Mouse (Mus musculus) embryonic facial prominence, embryonic 15.5 days (tissue): Measurements from ENCODE around the gene Lrrc4c. TPM values are rescaled to one million over a fixed set of nuclear protein-coding genes. Genes with fewer than 3 reads are reported as not detected.

Experiments used
- ATAC-seq: fragments of 200-750 bp; cut with Nextera tagmentation; 2 replicates; pipeline ENCODE4 v1.8.0; 2017; ENCODE audit warnings: low read depth, moderate TSS enrichment; ENCODE audit not compliant: insufficient number of reproducible peaks, low FRiP score, low TSS enrichment
- H3K27ac ChIP-seq: fragments of 300-500 bp; sonication (generic); replicated peaks from 2 replicates; pipeline ENCODE4 v1.5.1; 2015; ENCODE audit warnings: mild to moderate bottlenecking, inconsistent platforms
- H3K27me3 ChIP-seq: fragments of 300-500 bp; sonication (generic); 2 replicates; pipeline ENCODE4 v1.6.1; 2015; ENCODE audit warnings: inconsistent platforms
- H3K36me3 ChIP-seq: fragments of 300-500 bp; sonication (generic); 2 replicates; pipeline ENCODE4 v1.6.1; 2015; ENCODE audit warnings: mild to moderate bottlenecking, inconsistent platforms
- H3K4me1 ChIP-seq: fragments of 300-500 bp; sonication (generic); 2 replicates; pipeline ENCODE4 v1.6.1; 2015; ENCODE audit warnings: inconsistent platforms
- H3K4me2 ChIP-seq: fragments of 300-500 bp; sonication (generic); replicated peaks from 2 replicates; pipeline ENCODE4 v1.6.1; 2015; ENCODE audit warnings: mild to moderate bottlenecking, inconsistent platforms
- H3K4me3 ChIP-seq: fragments of 300-500 bp; sonication (generic); replicated peaks from 2 replicates; pipeline ENCODE4 v1.5.1; 2015; ENCODE audit warnings: mild to moderate bottlenecking, inconsistent platforms
- H3K9ac ChIP-seq: fragments of 300-500 bp; sonication (generic); 2 replicates; pipeline ENCODE4 v1.6.1; 2015; ENCODE audit warnings: inconsistent platforms
- H3K9me3 ChIP-seq: fragments of 300-500 bp; sonication (generic); replicated peaks from 2 replicates; pipeline ENCODE4 v1.6.1; 2016; ENCODE audit warnings: inconsistent platforms
- WGBS: fragments of 180-500 bp; shearing (Covaris S2); methylation state at CpG from one replicate; pipeline ENCODE4 v1.1.7; 2015; 5-methylcytosine and 5-hydroxymethylcytosine counted together
- polyA plus RNA-seq: library from polyadenylated mRNA; unstranded; fragments of >200 nt; fragmentation: Nextera tagmentation; extraction: Ambion mirVana; gene quantifications from 2 replicates; pipeline ENCODE4 v1.2.1, GENCODE M21; 2015

The Lrrc4c gene
- polyA plus RNA-seq, 1 experiment from 2014 or later: 2.1 TPM

DNA sequence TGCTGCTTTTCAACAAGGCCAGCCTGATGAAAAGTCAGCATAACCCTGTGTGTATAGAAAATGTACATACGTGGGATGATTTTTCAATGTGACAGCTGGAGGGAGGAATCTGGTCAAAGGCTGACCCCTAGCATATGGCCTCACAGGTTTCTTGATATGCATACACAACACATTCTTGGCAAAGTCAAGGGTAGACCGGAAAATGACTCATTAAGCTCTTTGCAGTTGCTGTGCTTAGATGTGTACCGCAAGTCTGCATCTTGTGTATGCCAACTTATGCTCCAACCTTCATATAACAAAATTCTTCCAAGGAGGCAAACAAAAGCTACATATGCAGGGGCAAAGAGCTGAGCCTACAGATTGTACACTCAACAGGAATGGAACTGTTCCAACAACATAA, 631.6 kb downstream of the Lrrc4c start:
- 84% methylated on average over 3 of the region's 3 CpGs for WGBS
- Histone ChIP-seq H3K36me3 (no peaks in the 10 kb centered on the region), H3K27me3 (no peaks in the 10 kb centered on the region), H3K4me2 (no peak overlapping the region), H3K4me3 (no peak overlapping the region), H3K9ac (no peak overlapping the region), H3K4me1 (no peaks in the 10 kb centered on the region), H3K27ac (no peak overlapping the region), H3K9me3 (no peaks in the 10 kb centered on the region)
- no peak for ATAC-seq

DNA sequence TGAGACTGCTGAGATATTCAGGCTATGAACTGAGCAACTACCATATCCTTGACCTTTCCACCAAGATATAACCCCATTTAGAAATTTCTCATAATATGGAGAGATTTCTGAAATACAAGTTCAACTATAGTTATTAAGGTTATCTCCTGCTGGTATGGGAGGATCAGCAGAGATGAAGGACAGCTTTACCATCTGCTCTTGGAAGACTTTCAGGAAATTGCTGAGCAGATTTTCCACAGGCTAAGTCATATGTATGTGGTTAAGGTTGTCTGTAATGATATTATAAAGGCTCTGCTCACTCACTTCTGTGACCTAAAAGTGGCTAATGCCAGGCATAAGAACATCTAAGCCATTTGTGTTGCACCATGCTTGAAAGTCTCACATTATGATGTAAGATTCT, 681.6 kb downstream of the Lrrc4c start:
- no peak overlapping the region for H3K9ac ChIP-seq
- ATAC-seq: no peak
- no peaks in the 10 kb centered on the region for H3K9me3 ChIP-seq
- H3K27me3 ChIP-seq: no peaks in the 10 kb centered on the region
- H3K36me3 ChIP-seq: no peaks in the 10 kb centered on the region
- H3K4me2 ChIP-seq: no peak overlapping the region
- H3K27ac ChIP-seq: no peak overlapping the region
- no peak overlapping the region for H3K4me3 ChIP-seq
- no peaks in the 10 kb centered on the region for H3K4me1 ChIP-seq

DNA sequence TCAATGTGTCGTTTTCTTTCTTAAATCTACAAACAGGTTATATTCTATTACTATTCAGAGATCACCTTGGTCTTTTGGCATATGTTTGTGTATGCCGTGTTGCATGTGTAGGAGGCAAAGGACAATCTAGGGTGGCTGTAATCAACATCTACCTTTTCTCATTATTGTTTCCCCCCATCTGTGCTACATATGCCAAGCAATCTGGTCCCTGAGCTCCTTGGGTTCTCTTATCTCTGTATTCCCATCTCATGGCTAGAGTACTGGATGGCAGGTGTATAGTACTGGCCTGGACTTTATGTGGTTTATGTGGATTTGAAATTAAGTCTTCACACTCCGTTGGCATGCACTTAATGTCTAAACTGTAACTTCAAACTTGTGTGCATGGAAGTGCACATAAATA, 700.4 kb downstream of the Lrrc4c start:
- no peaks in the 10 kb centered on the region for H3K36me3 ChIP-seq
- WGBS: 79% methylated on average over 3 of the region's 3 CpGs
- no peak overlapping the region for H3K9ac ChIP-seq
- no peaks in the 10 kb centered on the region for H3K27me3 ChIP-seq
- H3K4me2 ChIP-seq: no peak overlapping the region
- H3K4me1 ChIP-seq: no peaks in the 10 kb centered on the region
- no peak overlapping the region for H3K4me3 ChIP-seq
- H3K9me3 ChIP-seq: no peaks in the 10 kb centered on the region
- no peak for ATAC-seq
- H3K27ac ChIP-seq: no peak overlapping the region

DNA sequence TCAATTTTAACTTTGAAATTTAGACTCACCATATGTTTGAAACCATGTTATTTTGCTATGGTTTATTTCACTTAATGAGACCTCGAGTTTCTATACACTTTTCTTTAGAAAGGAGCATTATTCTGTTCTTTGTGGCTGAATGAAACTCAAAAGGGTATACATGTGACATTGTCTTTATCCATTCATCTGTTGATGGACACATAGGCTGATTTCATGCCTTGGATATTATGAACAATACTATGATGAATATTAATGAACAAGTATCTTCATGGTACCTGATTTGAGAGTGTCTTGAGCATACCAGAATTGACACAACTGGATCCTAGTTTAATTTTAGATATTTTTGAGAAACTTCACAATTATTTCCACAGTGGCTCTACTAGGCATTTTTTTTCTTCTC, 709.0 kb downstream of the Lrrc4c start:
- Histone ChIP-seq H3K4me1 (no peaks in the 10 kb centered on the region), H3K4me2 (no peak overlapping the region), H3K27ac (no peak overlapping the region), H3K9me3 (no peaks in the 10 kb centered on the region), H3K4me3 (no peak overlapping the region), H3K27me3 (no peaks in the 10 kb centered on the region), H3K36me3 (no peaks in the 10 kb centered on the region), H3K9ac (no peak overlapping the region)
- 53% methylated on average over 1 of the region's 1 CpGs for WGBS
- ATAC-seq: no peak

DNA sequence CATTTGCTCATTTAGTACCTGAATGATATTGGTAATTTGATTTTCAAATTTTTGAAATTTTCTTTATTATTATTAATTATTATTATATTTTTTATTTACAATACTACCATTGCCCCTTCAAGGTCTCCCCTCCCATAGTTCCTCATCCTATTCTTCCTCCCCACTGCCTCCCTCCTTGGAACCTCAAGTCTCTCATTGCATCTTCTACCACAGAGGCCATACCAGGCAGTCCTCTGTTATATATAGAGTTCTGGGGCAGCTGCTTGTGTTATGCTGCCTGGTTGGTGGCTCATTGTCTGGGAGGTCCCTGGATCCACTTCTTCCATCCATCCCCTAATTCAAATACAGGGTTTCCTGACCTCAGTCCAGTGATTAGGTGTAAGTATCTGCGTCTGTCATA, 709.6 kb downstream of the Lrrc4c start:
- no peak for ATAC-seq
- Histone ChIP-seq H3K27ac (no peak overlapping the region), H3K27me3 (no peaks in the 10 kb centered on the region), H3K36me3 (no peaks in the 10 kb centered on the region), H3K9me3 (no peaks in the 10 kb centered on the region), H3K9ac (no peak overlapping the region), H3K4me1 (no peaks in the 10 kb centered on the region), H3K4me3 (no peak overlapping the region), H3K4me2 (no peak overlapping the region)
- 86% methylated on average over 1 of the region's 1 CpGs for WGBS

DNA sequence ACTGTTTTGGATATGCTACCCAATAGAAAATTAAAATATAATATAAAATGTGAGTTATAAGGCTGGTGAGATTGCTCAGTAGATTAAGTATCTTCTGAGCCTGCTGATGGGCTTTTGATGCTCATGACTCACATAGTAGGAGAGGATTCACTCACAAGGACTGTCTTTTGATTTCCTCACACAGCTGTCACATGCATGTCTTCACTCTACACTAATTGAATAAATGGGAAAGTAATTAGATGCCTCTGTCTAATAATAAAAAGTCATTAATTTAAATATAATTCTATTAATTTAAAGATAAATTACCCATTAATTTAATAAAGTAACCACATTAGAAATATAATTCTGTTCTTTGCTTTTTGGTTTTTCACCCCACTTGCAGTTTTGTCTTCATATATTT, 718.4 kb downstream of the Lrrc4c start:
- Histone ChIP-seq H3K36me3 (no peaks in the 10 kb centered on the region), H3K4me1 (no peaks in the 10 kb centered on the region), H3K4me3 (no peak overlapping the region), H3K9ac (no peak overlapping the region), H3K27me3 (no peaks in the 10 kb centered on the region), H3K9me3 (no peaks in the 10 kb centered on the region), H3K27ac (no peak overlapping the region), H3K4me2 (no peak overlapping the region)
- no peak for ATAC-seq

DNA sequence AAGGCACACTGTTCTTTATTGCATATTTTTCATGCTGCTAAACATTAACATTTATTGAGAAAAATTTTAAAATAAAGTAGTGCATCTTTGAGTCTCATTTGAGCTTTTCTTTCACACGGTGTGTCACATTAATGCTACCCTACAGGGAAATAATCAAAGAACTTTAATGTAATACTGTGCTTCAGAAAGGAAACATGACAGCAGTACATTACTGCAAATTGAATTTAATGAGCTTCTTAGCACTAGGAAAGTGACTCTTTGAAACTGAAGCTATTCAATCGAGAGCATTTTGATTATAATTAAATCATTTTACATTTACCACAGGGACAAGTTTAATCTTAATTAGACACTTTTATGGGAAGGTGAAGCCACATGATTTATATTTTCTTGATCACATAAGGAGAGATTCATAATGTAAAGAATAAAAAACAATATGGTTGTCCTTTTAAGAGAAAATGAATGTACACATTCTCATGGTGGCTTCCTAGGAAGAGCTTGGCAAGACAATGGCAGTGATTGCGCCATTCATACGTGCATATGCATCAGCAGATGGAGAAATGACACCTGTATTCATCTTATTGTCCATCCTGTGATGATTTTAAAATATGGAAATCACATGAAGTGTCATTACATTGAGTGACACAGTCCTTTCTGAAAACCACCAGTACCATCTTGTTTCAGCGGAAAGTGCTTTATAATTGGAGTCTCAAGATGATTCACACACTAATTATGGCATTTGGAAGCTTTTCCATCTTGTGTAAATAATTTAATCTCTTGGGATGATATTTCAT, 719.2 kb downstream of the Lrrc4c start:
- no peak for ATAC-seq
- Histone ChIP-seq H3K4me2 (no peak overlapping the region), H3K4me1 (no peaks in the 10 kb centered on the region), H3K36me3 (no peaks in the 10 kb centered on the region), H3K27me3 (no peaks in the 10 kb centered on the region), H3K9ac (no peak overlapping the region), H3K27ac (no peak overlapping the region), H3K4me3 (no peak overlapping the region), H3K9me3 (no peaks in the 10 kb centered on the region)
- WGBS: 78% methylated on average over 5 of the region's 5 CpGs

DNA sequence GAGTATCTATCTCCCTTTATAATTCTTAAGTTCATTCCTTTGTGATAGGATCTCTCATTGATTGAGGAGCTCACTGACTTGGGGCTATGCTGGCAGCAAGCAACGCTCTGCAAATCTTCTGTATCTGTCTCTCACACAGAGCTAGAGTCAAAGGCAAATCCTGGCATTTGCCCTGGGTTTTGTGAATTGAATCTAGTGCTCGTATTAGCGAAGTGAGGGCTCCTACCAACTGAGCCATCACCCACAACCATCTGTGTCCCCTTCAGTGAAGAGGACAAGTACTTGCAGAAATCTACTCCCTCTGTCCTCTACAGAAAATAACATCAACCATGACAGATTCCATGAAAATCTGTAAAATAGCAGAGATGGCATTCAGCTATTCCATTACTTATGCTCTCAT, 726.0 kb downstream of the Lrrc4c start:
- Histone ChIP-seq H3K36me3 (no peaks in the 10 kb centered on the region), H3K9ac (no peak overlapping the region), H3K4me1 (no peaks in the 10 kb centered on the region), H3K4me3 (no peak overlapping the region), H3K27me3 (no peaks in the 10 kb centered on the region), H3K9me3 (no peaks in the 10 kb centered on the region), H3K27ac (no peak overlapping the region), H3K4me2 (no peak overlapping the region)
- no peak for ATAC-seq
- 75% methylated on average over 3 of the region's 3 CpGs for whole genome bisulfite sequencing

DNA sequence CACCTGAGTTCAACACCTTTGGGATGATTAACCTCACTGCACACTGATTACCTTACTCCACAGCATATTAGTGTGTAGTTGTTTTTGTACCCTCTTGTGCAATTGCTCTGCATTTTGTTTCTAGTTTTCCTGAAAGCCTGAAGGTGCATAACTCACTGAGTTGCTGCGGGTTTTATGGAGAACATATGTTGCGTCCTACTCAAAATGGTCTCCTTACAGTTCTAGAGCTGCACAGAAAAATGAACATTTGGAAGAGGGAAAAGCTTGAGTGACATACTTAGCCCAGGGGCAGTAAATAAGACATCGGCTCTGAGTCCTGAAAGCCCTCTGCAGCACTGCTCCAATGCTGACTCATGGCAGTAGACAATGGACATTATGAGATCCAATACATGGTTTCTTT, 727.7 kb downstream of the Lrrc4c start:
- Histone ChIP-seq H3K9ac (no peak overlapping the region), H3K4me2 (no peak overlapping the region), H3K27ac (no peak overlapping the region), H3K4me3 (no peak overlapping the region), H3K9me3 (no peaks in the 10 kb centered on the region), H3K36me3 (no peaks in the 10 kb centered on the region), H3K4me1 (no peaks in the 10 kb centered on the region), H3K27me3 (no peaks in the 10 kb centered on the region)
- WGBS: 67% methylated on average over 3 of the region's 3 CpGs
- ATAC-seq: no peak

DNA sequence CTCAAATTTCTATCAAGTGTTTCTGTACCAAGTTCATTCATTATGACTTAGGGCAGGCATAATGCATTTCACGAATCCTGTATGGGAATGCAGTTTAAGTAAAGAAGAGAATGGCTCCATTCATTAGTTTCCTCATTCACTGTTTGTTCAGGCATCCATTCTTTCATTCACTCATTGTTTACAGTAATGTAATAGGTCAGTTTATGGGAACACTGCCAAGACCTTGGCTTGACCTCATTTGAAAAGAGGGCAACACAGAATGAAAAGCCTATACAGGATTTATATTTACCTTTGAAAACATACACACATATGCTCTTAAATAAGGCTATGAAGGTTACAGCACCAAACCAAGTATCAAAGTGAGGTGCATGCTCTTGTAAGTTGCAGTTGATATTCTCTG, 762.2 kb downstream of the Lrrc4c start:
- 43% methylated on average over 1 of the region's 1 CpGs for whole genome bisulfite sequencing

DNA sequence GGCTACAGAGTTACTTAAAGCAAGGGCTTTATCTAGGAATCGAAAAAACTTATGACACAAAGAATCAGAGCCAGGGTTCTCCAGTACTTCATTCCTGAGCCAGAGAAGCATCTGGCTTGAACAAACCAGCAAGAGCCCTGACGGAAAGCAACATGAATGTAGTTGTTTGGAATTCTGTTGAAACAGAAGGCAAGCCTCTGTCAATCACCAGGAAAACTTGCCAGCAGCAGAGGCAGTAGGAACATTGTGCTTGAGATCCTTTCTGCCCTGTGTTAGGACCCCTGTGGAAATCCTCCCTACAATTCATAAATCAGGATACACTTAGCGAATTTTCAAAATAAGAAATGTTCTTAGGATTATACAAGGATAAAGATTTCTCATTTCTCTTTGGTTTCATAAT, 780.0 kb downstream of the Lrrc4c start:
- WGBS: 53% methylated on average over 3 of the region's 3 CpGs
- no peak overlapping the region for H3K4me2 ChIP-seq
- H3K36me3 ChIP-seq: no peaks in the 10 kb centered on the region
- no peak overlapping the region for H3K27ac ChIP-seq
- H3K9ac ChIP-seq: no peak overlapping the region
- no peaks in the 10 kb centered on the region for H3K9me3 ChIP-seq
- no peak for ATAC-seq
- no peak overlapping the region for H3K4me3 ChIP-seq
- no peaks in the 10 kb centered on the region for H3K27me3 ChIP-seq
- H3K4me1 ChIP-seq: no peaks in the 10 kb centered on the region

More for the DNA sequence above, 762.2 kb downstream of the Lrrc4c start:
- ATAC-seq: no peak
- H3K9me3 ChIP-seq: no peaks in the 10 kb centered on the region
- H3K27me3 ChIP-seq: no peaks in the 10 kb centered on the region
- H3K4me3 ChIP-seq: no peak overlapping the region
- no peak overlapping the region for H3K9ac ChIP-seq
- no peaks in the 10 kb centered on the region for H3K36me3 ChIP-seq
- no peak overlapping the region for H3K4me2 ChIP-seq
- H3K4me1 ChIP-seq: no peaks in the 10 kb centered on the region
- H3K27ac ChIP-seq: no peak overlapping the region

DNA sequence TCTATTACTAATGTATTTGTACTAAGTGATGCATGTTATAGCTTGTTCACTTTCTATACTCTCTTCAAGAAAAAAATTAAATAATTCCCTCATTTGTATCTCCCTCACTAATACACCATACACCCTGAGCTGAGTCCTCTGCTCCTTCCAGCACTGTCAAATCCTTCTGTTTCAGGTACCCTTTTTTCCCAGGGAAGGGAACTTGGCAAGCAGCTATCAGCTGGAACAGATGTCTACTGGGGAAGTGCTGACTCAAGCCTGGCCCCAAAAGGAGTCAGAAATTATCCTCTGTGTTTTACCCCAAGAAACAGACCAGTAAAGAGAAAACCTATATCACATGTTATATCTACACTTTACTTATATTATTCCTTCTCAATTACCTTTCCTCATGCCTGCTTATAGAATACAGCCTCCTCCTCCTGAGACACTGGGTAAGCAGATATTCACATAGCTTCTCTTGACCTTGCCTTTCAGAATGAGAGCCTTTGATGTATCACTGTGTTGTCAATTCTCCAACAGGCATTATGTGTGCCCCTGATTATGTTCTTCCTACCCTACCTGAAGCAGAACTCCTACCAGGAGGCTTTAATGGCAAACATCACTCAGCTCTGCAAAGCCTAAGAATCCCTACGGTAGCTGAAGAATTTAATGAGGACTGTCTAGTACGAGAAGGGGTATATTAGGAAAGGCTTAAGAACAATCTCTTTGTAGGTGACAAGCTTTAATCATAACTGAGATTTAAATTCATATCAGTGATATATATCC, 785.6 kb downstream of the Lrrc4c start:
- Histone ChIP-seq H3K4me2 (no peak overlapping the region), H3K27me3 (no peaks in the 10 kb centered on the region), H3K27ac (no peak overlapping the region), H3K4me3 (no peak overlapping the region), H3K9ac (no peak overlapping the region), H3K9me3 (no peaks in the 10 kb centered on the region), H3K4me1 (no peaks in the 10 kb centered on the region), H3K36me3 (no peaks in the 10 kb centered on the region)
- no peak for ATAC-seq
- WGBS: 72% methylated on average over 2 of the region's 2 CpGs
